Mouse (Mus musculus): ENCODE measurements around the gene Pdzd2. TPM values are rescaled to one million over a fixed set of nuclear protein-coding genes. Genes with fewer than 3 reads are reported as not detected.

The Pdzd2 gene
- total RNA-seq, 2 experiments from 2014 or later: 47.4 to 55.9 TPM

- DNase-seq (ENCODE audit: low spot score in 2 of 2): no peak
Measured at GRCm38 (mm10) chr15:12675366-12675765, 64.4 kb downstream of the Pdzd2 start.

DNA sequence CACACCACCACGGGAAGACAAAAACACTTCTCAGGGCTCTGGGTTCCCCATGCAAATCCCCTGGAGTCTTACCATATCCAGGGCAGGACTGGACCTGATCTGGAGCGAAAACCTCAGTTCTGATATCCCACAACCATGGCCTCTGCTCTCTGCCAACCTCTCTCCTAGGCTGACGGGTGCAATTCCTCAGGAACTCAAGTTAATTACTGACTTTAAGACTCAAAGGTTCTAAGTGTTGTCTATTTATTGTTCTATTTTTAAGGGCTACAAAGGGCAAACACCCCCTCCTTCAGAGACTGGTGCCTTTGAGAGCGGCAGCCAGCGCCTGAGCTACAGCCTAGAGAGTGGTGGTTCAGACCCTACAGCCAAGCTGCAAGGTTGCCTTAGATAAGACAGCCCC, 65.7 kb downstream of the Pdzd2 start:
- DNase-seq (ENCODE audit: low spot score in 2 of 2): no peak

DNA sequence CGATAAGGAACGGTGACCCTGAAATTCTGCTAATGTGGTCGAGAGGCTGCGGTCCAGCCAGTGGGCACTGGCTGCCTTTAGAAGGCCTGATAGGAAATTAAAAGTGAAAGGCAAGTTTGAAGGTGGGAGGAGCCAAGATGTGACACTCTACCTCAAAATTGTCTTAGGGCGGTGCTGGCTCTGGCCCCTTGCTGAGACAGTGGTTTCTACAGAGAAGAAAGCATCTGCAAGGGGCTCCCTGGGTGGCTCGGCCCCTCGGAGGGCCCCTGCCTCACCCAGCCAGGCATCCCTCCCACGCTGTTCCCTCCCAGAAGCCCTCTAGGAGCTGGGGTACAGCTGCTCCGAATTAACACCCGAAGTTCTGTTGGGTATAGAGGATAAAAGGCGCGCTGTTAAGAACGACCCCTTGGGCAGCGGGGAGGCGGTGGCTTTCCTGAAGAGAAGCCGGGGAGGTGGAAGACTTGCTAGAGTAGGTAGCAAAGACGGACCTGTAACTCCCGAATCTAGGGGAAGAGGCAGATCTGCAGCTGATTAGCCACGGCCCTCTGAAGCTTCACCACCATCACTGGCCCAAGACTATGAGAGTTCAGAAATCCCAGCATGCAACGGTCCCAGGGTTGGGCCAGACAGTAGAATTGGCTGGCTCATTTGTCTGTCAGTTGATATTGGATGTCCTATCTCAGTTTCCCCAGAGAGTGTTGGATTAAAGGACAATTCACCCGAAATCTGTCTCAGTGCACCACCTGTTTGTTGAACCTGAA, 71.8 kb downstream of the Pdzd2 start:
- DNase-seq (ENCODE audit: low spot score in 2 of 2): no peak

DNA sequence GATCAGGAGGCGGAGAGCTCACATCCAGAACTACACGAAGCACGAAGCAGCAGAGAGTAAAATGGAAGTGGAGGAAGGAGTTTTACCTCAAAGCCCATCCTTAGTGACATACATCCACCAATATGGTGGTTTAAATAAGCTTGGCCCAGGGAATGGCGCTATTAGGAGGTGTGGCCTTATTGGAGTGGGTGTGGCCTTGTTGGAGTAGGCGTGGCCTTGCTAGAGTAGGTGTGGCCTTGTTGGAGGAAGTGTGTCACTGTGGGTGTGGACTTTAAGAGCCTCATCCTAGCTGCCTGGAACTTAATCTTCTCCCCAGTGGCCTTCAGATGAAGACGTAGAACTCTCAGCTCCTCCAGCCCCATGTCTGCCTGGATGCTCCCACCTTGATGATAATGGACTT, 73.8 kb downstream of the Pdzd2 start:
- no peak for DNase-seq (ENCODE audit: low spot score in 2 of 2)

- no peak for DNase-seq (ENCODE audit: low spot score in 2 of 2)
Measured at GRCm38 (mm10) chr15:12663351-12663750, 76.4 kb downstream of the Pdzd2 start.

DNA sequence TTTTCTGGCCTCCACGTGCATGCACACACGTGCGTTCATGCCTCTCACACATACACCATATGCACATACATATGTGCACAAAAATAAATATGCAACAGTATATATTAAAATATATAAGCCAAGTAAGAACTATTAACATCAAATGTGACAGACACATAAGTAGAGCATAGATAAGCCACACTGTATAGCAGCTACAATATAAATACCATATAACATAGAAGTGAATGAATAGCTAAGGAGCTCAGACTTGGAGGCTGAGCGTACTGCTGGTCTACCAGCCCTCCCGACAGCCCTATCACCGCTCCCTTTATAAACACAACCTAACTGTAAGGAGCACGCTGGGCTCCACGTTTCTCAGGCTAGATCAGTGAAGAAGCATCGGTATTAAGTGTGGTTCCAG, 79.4 kb downstream of the Pdzd2 start:
- no peak for DNase-seq (ENCODE audit: low spot score in 2 of 2)

DNA sequence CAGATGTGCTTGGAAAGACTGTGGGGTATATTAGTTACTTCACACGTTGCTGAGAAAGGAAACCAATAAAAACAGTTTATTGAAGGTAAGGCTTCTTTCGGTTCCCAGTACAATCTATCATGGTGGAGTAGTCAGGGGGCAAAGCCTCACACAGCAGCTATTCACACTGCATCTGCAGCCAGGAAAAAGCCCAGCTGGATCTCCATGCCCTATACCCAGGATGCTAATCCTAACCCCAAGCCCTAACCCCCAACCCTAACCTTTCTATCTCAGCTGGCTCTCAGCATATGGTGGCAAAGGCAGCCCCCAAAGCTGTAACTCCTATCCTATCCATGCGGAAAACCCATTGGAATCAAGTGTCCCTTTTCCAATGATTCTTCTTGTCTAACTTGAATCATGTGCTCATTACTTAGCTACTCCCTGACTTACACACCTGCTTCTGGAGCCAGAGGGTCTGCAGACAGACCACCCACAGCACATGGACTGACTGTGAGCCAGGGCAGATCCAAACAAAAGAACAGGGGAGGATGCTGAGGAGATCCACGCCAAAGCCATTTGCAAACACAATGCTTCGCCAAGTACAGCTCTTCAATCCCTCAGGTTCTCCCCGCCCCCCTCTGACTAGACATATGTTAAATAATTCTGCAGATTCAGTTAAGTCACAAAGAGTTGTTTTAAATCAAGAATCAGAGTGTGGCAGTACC, 83.6 kb downstream of the Pdzd2 start:
- no peak for DNase-seq (ENCODE audit: low spot score in 2 of 2)

- DNase-seq (ENCODE audit: low spot score in 2 of 2): no peak
Measured at GRCm38 (mm10) chr15:12655316-12655715, 84.4 kb downstream of the Pdzd2 start.

GRCm38 (mm10) chr15:12652336-12653031, 87.2 kb downstream of the Pdzd2 start:
- no peak for DNase-seq (ENCODE audit: low spot score in 2 of 2)

DNA sequence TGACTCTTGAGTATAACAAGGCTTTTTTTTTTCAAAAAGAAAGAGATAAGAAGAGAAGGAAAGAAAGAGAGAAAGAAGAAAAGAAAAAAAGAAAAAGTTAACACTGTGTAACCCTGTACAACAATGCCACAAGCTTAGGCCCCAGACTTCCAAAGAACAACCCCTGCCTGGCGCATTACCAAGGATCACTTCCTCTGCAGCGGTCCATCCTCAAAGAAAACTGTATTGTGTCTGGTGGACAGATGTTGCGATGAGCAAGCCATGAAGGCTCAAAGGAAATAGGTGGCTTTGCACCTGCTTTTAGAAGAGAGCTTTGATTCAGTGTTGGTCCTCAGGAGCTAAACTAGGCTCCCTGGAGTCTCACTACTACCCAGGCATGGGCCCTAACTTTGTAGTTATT, 89.5 kb downstream of the Pdzd2 start:
- DNase-seq (ENCODE audit: low spot score in 2 of 2): no peak

DNA sequence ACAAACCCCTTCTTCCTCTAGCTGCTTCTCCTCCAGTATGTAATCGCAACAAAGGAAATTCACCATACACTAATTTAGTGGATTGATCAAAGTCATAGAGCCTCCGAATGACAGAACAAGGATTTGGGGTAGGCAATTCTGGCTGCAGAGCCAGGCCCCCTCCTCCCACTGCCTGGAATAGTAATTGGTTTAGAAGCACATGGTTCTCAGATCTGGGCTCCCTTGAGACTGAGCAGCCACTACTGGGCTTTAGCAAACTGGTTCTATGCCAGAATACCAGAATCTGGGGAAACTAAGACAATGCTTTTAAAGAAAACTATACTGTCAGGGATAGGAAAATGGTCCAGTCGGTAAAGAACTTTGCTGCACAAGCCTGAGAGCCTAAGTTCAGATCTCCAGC, 90.0 kb downstream of the Pdzd2 start:
- DNase-seq (ENCODE audit: low spot score in 2 of 2): no peak

- no peak for DNase-seq (ENCODE audit: low spot score in 2 of 2)
Measured at GRCm38 (mm10) chr15:12649131-12649530, 90.6 kb downstream of the Pdzd2 start.

DNA sequence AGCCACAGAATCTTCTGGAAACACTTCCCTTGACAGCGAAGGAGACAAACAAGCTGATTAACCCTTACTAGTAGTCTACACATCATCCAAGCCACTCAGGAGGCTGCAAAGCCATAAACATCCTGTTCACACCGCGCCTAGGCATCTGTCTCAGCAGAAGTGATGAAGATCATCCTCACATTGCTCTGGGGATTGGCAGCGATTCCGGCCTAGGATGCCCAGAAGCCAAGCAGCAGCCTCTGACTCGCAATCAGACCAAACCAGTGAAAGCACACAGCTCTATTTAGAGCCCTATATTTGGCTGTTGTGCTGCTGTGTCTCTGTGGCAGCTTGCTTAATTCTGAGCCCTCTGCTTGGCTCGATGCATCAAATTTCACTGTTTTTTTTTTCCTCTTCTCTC, 99.0 kb downstream of the Pdzd2 start:
- peak in 1 of 2 experiments; percentile 63 for DNase-seq (ENCODE audit: low spot score in 2 of 2)

- DNase-seq (ENCODE audit: low spot score in 2 of 2): no peak
Measured at GRCm38 (mm10) chr15:12639776-12640175, 99.9 kb downstream of the Pdzd2 start.

GRCm38 (mm10) chr15:12639181-12639580, 100.5 kb downstream of the Pdzd2 start:
- no peak for DNase-seq (ENCODE audit: low spot score in 2 of 2)

DNA sequence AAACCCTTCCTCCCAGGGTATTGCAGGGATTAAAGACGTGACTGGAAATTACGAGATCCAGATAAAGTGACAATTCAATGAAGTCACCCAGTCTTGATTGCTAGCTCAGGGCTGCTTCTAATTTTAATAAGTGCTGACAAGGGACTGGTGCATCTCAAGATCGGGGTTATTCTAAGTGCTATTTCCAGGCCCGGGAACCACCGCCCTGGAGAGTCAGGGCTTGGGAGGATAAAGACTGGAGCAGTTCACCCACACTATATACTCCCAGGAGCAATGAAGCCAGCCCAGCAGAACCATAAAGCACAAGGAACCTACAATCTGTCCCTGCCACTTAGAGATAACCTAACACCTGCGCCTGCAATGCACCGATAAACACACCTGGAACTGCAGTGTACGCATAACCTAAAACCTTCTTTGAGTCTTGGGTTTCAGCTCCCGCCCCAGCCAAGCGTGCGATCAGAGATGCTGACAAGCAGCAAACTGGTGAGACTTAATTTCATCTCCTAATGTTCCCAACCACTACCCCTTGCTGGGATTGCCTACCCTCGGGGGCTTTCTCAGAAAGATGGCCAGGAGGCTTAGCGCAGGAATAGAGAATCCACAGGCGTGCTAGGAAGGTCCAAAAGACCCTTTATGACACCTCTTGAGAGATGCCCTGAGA, 101.2 kb downstream of the Pdzd2 start:
- no peak for DNase-seq (ENCODE audit: low spot score in 2 of 2)

GRCm38 (mm10) chr15:12637511-12637910, 102.2 kb downstream of the Pdzd2 start:
- no peak for DNase-seq (ENCODE audit: low spot score in 2 of 2)

GRCm38 (mm10) chr15:12636386-12636785, 103.3 kb downstream of the Pdzd2 start:
- DNase-seq (ENCODE audit: low spot score in 2 of 2): no peak

GRCm38 (mm10) chr15:12634921-12635320, 104.8 kb downstream of the Pdzd2 start:
- DNase-seq (ENCODE audit: low spot score in 2 of 2): no peak

DNA sequence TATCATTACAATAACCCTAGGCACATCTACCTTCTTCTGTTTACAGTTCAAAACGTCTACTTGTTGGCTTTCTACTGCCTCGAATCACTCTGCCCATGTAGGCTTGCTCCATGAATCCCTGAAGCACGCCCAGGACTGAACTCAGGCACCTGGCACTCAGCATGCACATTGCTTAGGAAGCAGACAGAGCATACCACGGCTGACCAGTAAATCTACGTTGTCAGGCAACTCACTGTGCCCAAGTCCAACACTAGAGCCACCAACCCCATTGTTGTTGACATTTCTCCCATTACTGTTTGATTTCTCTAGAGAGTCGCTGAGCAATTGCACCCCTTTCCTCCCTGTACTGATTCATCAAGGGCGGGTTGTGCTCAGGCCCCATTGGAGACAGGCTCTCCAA, 110.6 kb downstream of the Pdzd2 start:
- DNase-seq (ENCODE audit: low spot score in 2 of 2): no peak

GRCm38 (mm10) chr15:12628451-12628850, 111.3 kb downstream of the Pdzd2 start:
- DNase-seq (ENCODE audit: low spot score in 2 of 2): no peak

- no peak for DNase-seq (ENCODE audit: low spot score in 2 of 2)
Measured at GRCm38 (mm10) chr15:12626930-12627329, 112.8 kb downstream of the Pdzd2 start.

Measured in layer of hippocampus, adult 18-20 months (tissue).